Mouse (Mus musculus): ENCODE data around the gene App.

The App gene

DNA sequence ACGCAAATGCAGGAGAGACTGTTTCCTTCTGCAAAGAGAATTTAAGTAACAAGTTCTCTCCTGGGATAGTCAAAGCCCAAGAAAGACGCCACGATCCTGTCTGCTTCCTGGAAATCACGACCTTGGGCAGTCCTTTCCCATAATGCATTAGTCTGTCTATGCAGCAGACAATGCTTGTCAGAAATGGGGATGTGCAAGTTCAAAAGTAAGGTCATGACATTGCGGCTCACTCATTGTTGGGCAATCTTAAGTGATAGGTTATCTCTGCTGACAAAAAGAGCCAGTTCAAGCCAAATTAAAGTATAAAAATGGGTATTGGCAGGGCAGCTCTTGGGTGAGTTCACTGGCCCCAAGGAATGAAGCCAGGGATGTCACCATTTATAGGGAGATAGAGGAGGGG, 51.6 kb downstream of the App start:
- in situ Hi-C loops (cut with MboI): no loop called here

DNA sequence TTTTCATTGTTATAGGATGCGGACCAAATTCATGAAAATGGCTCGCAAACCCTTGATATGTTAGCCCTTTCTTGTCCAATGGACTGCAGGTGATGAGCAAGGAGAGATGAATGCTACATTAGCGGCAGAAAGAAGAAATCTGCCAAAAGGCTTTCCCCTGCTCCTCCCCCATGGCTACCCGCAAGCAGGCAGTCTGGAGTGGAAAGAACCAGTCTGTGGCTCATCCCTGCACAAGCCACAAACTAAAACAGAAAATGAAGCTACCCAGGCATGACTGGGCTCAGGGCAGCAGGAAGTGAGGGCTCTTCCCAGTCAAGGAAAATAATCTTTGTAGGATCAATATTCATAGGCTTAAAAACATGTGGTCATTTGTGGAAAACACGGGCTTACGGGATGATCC, 54.6 kb downstream of the App start:
- in situ Hi-C loops (cut with MboI): no loop called here

DNA sequence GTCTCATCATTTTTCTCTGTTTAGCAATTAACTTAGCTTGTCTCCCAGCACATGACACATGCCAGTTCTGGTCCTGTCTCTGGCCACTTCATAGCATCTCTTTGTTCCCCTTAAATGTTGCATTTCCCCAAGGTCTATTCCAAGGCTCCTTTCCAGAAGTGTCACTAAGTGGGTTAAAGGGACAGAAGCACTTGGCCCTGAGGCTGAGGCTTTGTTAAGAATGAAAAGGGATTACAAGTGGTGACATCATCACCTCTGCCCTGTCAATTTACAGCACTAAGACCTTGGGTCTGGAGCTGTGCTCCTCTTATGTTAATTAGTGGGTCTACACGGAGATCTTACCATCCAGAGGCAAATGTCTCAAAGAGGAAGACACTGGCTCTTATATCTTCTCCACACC, 56.0 kb downstream of the App start:
- in situ Hi-C loops (cut with MboI): no loop called here

DNA sequence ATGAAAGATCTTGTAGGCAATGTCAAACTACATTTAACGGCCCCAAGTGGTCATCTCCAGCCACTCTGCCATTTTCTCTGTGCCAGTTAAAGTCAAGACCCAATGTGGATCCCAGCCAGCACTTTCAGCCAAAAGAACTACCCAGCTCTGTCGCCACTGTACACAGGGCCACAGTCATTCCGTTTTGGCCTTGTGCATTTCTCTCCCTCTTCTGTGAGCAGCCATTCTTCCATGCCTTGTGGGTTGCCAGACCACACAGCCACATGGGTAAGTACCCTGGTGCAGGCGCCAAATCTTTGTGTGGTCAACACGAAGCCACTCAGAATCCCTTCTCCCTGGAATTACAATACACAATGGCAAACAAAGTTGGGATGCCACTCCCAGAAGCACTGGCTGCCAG, 57.7 kb downstream of the App start:
- in situ Hi-C loops (cut with MboI): no loop called here

DNA sequence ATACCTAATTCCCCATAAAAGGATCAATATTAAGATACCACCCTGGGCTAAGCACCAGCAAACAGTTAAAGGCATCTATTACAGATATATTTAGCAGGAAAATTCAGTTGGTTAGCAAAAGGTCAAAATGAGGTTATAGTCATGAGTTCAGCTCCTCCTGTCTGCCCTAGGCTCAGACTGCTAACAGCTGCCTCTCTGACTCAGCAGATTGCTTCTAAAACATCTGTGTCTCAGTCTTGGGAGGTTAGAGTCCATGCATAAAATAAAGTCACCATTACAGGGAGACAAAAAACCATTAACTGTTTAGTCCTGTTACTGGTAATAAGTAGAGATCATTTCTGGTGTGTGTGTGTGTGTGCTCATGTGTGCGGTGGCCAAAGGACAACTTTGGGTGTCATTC, 58.8 kb downstream of the App start:
- in situ Hi-C loops (cut with MboI): no loop called here

DNA sequence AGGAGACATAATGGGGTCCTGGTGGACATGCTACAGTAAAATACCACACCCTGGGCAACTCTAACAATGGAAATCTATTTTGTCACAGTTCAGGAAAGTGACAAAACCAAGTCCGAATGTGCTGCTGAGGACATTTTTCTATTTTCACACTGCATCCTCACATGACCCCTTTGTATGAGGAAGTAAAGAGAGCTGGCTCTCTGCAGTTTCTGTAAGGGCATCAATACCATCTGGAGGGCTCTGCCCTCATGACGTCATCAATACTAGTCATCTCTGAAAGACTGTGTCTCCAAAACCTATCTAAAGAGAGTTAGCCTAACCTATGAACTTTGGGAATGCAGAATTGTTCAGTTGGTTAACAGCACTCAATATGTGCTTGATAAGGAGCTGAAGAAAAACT, 59.6 kb downstream of the App start:
- in situ Hi-C loops (cut with MboI): no loop called here

DNA sequence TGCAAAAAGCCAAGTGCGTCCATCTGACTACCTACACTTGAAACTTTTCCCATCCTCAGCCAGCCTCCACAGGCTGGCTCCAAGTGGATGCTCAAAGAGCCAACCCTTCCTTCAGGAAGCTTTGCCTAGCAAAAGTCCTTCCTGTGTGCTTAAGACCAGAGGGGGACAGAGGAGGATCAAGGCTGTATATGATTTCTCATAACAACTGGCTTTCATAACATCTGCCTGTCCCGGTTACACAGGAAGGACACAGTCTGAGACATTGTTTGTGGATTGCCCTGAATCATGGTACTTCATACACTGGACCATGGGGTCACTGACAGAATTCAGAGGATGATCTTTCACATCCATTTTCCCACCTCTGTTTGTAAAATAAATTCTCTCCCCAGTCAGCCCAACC, 61.3 kb downstream of the App start:
- in situ Hi-C loops (cut with MboI): no loop called here

DNA sequence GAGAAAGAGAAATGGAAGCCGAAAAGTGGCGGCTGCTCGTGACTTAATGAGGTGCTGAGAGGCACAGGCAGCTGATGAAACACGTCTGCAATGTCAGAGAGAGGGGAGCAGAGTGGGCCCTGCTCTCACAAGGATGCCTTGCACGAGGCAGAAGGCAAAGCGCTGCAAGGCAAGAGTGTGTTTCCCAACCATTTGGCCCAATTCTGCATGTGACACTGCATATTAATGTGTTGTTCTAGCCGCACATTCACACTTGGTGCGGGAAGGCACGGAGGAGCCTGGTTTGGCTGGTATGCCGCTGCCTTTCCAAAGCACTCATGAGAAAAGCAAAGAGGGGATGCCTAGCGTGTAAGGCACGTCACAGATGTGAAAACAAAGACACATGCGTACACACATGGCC, 63.1 kb downstream of the App start:
- in situ Hi-C loops (cut with MboI): no loop called here

DNA sequence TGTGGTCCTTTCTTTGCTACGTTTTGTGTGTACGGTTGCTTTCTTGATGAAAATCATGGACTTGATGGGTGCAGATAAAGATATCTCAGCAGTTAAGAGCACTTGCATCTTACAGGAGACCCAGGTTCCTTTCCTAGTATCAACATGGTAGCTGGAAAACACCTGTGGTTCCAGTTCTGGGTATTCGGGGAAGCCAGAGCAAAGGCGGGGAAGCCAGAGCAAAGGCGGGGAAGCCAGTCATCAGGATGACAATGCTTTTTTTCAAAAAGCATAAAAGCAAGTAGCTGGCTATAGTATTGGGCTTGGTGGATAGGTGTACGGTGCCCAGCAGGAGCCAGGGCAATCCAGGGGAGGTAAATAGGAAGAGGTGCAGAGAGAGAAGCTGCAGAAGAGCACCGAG, 65.1 kb downstream of the App start:
- in situ Hi-C loops (cut with MboI): no loop called here

DNA sequence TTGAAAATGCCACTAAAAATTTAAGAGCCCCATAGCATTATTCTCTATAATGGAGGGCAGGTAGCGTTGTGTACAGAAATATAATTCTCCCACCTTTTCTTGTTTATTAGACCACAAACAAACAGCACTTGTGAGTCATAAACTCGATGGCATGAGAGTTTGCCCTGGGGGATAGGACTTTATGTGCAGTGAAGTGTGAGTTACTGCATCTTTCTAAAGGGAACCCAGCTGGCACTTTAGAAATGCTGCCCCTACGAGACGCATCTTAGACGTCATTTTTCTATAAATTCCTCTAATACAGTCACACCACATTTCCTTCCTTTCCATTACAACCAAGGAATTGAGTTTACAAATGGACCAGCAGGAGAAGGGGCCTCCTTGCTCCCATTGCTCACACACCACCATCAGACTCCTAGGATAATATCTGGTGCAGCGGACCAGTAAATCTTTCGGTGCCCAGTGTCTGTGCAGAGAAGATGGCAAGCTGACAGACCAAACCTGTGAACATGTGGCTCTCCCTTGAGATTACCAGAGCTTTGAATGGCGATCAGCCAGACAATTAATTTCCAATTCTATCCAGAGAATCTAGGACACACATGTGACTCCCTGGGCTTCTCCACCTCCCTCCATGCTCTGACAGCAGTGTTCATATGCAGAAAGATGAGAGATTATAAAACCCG, 66.8 kb downstream of the App start:
- in situ Hi-C loops (cut with MboI): no loop called here

DNA sequence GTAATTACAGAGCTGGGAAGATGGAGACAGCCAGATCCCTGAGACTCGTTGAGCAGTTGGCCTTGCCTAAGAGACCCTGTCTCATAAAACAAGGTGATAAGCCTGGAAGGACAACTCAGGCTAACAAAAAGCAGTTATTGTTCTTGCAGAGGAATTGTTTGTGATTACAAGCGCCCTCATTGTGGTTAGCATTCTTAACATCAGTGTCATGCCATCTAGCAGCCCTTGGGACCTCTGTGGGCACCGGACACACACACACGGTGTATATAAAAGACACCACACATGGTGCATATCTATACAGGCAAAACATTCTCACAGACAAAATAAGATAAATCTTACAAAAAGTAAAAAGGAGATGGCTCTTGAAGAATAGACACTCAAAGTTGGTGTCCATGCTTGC, 68.0 kb downstream of the App start:
- in situ Hi-C loops (cut with MboI): no loop called here

DNA sequence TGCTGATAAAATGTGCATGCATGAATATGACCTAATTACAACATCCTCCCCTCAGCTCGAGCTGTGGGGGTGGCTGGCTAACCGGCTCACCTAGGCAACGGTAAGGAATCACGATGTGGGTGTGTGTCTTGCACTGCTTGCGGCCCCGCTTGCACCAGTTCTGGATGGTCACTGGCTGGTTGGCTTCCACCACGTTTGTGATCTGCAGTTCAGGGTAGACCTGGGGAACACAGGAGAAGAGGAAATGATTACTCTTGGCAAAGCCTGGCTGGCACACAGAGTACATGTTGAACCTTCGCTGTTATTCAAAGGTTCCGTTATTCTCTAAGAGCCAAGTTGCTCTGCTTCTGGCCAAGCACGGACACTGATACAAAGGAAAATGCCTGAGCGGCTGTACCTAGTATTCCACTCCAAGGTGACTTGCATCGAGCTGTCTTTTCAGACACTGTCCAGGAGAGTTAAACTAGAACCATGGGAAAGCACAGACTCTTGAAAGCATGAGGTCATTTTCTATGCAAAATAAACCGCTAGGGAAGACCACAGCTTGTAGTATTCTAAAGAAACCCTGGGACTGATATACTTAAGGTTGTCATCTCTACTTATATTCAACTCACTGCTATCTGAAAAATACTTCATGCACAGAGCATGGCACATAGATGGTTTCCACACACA, 70.3 kb downstream of the App start:
- in situ Hi-C loops (cut with MboI): no loop called here

DNA sequence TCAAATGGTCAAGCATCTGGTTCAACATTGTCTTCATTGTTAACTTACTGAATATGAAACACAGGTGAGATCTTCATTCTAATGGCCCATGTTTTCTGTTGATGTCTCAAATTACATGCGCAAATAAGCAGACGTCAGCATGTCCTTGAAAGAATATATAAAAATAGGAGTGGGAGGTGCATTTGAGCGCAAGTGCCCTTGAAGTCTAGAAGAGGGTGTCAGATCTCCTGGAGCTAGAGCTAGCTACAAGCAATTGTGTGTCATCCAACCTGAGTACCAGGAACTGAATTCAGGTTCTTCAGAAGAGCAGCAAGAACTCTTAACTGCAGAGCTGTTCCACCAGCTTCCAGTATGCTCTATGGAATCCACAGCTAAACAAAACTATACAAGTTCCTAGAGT, 72.0 kb downstream of the App start:
- in situ Hi-C loops (cut with MboI): no loop called here

DNA sequence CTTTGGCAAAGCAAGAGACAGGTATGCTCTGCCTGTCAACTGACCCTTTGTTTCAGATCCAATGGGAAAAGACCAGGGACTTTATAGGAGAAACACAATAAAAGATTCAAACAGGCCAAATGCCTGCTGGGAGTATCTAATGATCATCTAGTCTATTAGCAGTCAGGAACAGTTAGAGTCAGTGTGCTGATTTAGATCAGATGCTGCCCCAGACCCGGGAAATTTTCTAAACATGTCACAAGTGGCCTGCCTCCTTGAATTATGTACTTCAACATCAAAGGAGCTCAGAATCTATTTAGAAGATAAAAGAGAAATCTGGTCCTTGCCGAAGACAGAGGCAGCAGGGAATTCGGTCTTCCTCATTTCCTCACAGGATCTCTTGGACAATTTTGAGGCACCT, 72.8 kb downstream of the App start:
- in situ Hi-C loops (cut with MboI): no loop called here

DNA sequence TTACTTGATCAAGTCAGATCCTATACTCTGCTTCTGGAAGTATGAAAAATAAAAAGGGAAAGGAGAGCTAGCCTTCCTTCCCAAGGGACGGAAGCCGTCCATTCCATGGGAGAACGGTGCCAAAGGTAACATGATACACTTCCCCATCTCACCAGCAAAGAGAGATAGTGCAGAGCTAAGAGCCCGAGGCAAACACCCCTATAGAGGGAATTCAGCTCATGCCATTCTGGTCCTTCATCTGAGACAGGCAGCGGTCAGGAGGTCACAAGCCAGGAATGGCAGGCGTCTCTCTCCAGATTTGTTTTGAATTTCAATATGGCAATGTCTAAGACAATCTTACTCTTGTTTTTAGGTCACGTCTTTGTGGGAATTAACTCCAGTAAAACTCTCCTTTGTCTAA, 74.1 kb downstream of the App start:
- in situ Hi-C loops (cut with MboI): no loop called here

DNA sequence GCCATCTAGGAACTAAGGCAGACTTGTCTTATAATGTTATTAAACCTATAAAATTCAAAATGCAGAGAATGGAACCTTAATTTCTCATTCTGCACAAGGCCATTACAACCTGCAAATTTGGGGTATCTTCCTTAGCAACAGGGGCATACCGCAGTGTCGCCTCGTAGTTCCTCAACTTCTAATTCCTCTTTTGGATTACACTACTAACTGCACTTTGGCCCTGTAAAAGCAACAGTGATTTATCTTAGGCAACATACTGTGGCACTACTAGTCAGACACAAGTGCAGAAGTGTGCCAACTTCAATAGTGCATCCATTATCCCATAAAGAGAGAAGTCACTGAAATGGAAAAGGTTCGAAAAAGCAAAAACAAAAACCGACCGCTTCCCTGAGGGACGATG, 74.5 kb downstream of the App start:
- in situ Hi-C loops (cut with MboI): no loop called here

DNA sequence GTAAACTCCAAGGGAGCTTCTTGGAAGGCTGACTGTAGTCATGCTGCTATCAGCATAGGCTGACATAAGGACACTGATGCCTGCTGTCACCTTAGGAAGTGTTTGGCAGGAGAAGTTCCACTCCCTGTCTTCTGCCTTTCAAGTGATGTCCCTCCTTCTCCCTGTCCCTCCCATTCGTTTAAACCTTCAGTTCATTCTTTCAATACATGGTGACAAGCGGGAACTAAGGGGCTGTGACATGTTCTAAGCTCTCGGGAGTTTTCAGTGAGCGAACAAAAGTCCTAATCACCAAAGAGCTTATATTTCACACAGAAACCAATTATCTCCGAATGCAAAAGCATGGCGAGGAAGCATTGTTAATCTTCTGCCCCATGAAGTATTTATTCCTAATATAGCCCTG, 77.2 kb downstream of the App start:
- in situ Hi-C loops (cut with MboI): no loop called here

DNA sequence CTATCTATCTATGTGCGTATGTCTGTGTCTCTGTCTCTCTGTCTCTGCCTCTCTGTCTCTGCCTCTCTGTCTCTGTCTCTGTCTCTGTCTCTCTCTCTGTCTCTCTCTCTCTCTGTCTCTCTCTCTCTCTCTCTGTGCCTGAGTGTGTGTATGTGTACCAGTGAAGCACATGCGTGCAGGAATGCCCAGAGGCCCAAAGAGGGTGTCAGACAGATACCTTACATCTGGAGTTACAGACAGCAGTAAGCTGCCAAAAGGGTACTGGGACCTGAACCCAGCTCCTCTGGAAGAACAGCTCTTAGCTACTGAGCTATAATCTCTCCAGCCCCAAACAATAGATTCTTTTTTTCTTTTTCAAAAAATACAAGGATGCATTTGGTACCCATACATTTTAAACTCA, 77.6 kb downstream of the App start:
- in situ Hi-C loops (cut with MboI): no loop called here

DNA sequence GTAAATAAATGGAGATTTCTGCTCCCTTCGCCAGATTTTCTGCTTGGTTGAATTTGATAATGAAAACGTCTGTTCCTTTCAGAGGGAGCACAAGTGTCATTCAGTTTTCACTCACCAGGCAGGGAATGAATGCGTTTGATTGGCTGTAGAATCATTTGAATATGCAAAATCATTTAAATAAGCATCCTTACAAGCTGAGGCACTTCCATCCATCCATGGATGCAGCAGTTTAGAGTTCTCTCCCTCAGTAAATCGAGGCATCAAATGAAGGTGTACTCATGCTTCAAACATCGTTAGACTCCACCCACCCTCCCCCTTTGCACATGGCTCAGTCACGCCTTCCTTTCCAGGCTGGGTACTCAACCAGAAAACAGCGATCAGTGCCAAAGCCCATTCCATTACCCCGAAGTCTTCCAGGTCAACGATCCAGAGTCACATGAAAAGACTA, 80.9 kb downstream of the App start:
- in situ Hi-C loops (cut with MboI): no loop called here

DNA sequence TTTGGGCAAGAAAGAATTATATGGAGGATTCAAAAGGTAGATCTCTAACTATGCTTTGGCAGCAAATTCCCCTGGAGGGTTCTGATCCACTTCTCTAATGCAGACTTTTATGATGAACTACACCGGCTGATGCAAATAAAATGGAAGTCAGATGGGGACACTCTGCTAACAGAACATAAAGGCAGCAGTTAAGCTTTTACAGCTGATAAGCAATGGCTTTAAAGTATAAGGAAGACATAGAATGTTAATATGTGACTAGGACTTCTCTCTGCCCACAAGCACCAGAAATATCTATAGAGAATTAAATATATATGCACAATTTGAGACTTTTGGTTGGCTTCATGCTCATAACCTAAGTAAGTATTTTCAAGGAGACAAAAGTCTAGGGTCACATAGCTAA, 81.4 kb downstream of the App start:
- in situ Hi-C loops (cut with MboI): no loop called here

DNA sequence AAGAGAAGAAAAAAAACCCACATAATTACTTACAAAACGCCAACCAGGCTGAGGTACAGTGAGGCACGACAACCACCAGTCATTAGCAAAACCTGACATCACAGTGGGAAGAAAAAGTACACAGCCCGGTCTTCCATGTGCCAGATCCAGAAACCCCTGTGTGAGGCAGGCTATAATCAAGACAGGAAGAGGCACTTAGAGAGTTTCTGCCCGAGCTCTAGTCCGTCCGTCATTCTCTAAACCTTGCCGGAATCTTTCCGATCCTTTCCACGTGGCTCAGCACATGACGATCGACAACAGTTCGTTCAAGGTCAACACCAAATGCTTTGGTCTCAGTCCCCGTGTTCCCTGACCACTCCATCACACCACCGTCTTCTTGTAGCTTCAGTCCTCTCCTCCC, 82.6 kb downstream of the App start:
- in situ Hi-C loops (cut with MboI): no loop called here

DNA sequence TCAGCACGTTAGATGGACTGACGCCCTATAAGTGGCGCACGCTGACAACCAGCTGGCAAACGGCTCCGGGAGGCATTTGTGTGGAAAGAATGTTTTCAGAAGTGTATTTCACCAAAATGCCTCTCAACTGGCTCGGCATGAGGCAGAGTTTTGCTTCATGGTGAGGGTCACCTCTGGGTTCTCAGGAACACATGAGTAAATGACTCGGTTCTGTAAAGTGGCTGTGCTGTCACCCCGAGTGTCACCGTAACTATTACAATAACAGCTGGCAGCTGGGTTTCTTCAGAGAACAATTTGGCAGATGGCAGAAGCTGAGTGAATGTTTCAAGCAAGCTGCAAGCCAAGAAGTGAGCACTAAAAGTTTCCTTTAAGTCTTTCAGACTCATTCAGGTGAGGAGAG, 85.4 kb downstream of the App start:
- in situ Hi-C loops (cut with MboI): no loop called here

DNA sequence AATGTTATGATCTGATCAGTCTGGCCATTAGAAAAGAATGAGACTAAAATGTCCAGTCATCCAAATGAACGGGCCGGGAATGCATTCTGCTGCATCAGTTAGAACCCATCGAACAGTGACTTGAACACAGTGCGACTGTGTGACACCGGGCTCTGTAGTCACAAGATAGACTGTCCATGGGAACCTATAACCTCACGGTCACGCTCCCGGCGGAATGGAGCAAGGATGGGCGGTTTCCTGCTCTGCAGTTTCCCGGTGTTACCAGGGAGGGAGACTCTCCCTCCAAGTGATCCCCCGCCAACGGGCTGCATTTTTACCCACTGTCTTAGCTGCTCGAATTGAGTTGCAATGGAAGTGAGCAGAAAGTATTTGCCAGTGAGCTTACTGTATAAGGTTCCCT, 87.3 kb downstream of the App start:
- in situ Hi-C loops (cut with MboI): no loop called here

DNA sequence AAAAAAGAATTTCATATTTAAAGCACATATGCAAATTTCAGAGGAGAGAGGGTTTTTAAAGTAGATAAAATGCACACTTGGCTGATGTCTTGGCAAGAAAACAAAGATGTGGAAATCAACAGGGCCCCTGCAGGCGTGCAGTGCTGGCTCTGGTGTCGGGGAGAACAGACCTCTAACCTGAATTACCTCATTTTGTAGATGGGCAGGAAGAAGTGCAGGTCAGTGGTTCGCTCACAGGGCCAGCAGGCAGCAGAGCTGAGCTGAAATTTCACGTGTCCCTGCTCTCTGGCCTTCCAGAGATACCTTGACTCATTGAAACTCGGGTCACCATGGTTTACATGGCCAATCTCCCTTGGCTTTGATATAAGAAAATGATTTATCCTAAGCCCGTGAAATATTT, 87.7 kb downstream of the App start:
- in situ Hi-C loops (cut with MboI): no loop called here

All from mature B cell (primary cell).